Mouse (Mus musculus): Measurements from ENCODE around the gene Zfp92.

Gene Zfp92

GRCm38 (mm10) chrX:73474340-73475165 lies 63.7 kb downstream of the Zfp92 start:
- DNase-seq (ENCODE audit: low spot score in 2 of 2): no peak

- DNase-seq (ENCODE audit: low spot score in 2 of 2): no peak
Observed at GRCm38 (mm10) chrX:73475658-73476256, 64.9 kb downstream of the Zfp92 start.

DNA sequence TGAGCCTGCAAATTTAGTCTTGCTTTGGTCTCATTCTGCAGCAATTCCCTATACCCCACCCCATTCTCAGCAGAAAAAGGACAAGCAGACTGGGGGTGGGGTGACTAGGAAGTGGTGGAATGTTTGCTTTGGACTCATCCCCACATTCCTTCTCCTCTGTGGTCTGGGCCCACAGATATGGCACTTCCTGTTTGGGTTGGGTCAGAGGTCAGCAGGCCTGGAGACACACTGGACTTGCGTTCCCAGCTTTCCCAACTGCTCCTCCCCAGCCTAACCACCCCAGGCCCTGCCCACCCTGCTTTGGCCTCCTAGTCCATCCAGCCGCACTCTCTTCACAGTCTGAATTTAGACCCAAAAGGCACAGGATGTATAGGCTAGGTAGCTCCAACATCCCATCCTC lies 65.7 kb downstream of the Zfp92 start:
- no peak for DNase-seq (ENCODE audit: low spot score in 2 of 2)

GRCm38 (mm10) chrX:73477500-73477899 lies 66.6 kb downstream of the Zfp92 start:
- DNase-seq (ENCODE audit: low spot score in 2 of 2): no peak
